Mouse (Mus musculus) testis, adult 2 months (tissue): ENCODE measurements around the gene Kif6. TPM values are rescaled to one million over a fixed set of nuclear protein-coding genes. Genes with fewer than 3 reads are reported as not detected.

Experiments used
- H3K27ac ChIP-seq: fragments of 200-500 bp; 2 replicates; pipeline ENCODE4 v1.5.1; 2012; ENCODE audit warnings: low read depth, low read length; ENCODE audit not compliant: control insufficient read depth, insufficient read depth
- H3K27me3 ChIP-seq: fragments of 200-500 bp; 2 replicates; pipeline ENCODE4 v1.6.1; 2012; ENCODE audit warnings: mild to moderate bottlenecking, low read length, moderate library complexity; ENCODE audit not compliant: control insufficient read depth, insufficient read depth
- H3K36me3 ChIP-seq: fragments of 200-500 bp; 2 replicates; pipeline ENCODE4 v1.6.1; 2012; ENCODE audit warnings: mild to moderate bottlenecking, low read length; ENCODE audit not compliant: control insufficient read depth, insufficient read depth
- H3K4me1 ChIP-seq: fragments of 200-500 bp; 2 replicates; pipeline ENCODE4 v1.6.1; 2012; ENCODE audit warnings: low read length; ENCODE audit not compliant: control insufficient read depth, insufficient read depth
- H3K4me3 ChIP-seq: fragments of 200-500 bp; 2 replicates; pipeline ENCODE4 v1.5.1; 2012; ENCODE audit warnings: low read depth, mild to moderate bottlenecking, low read length, moderate library complexity, mixed read lengths; ENCODE audit not compliant: control insufficient read depth
- CTCF ChIP-seq: fragments of 200-500 bp; IDR thresholded peaks from 2 replicates; pipeline ENCODE4 v1.5.1; 2012; ENCODE audit warnings: low read depth, mild to moderate bottlenecking, inconsistent platforms, low read length, moderate library complexity; ENCODE audit not compliant: control insufficient read depth, insufficient read depth, insufficient replicate concordance
- POLR2A ChIP-seq: fragments of 200-500 bp; IDR thresholded peaks from 2 replicates; pipeline ENCODE4 v1.6.1; 2012; ENCODE audit warnings: low read depth, mild to moderate bottlenecking, inconsistent platforms, low read length, moderate library complexity; ENCODE audit not compliant: control insufficient read depth
- polyA plus RNA-seq: library from polyadenylated mRNA; depleted of rRNA; stranded (reverse); fragments of >200 nt; gene quantifications from 2 replicates; pipeline ENCODE4 v1.2.3, GENCODE M21; 2012

The Kif6 gene
- polyA plus RNA-seq, 1 experiment: 5.8 TPM

DNA sequence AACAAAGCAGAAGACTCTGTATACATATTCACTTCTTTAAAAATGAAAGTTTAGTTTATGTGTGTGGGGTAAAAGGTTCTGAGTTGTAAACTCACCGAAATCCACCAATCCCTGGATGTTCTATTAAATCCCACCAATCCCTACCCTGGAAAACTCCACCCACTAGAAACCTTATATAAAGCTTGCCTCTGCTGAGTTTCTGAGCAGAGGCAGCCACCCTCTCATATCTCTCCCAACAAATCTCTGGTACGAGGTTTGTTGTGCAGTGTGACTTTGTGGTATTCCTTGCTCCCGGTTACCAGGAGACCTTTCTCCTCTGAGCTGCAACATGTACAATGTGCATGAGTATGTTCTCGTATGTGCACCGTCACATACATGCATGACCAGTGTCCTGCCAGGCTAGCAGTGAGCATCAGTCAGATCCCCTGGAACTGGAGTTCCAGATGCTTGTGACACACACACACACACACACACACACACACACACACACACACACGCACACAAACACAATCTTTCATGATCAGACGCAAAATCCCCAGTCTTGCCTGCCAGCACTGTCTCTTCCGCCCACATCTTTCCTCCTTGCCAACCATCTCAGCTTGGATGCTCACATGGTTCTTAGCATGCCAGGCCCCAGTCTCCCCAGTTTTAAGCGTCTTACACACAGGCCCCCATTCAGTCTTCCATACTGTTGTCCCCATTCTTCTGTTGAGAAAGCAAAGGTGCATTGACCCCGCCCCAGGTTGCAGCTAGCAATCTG is 245.3 kb downstream of the Kif6 start:
- H3K4me1 ChIP-seq: no peaks in the 10 kb centered on the region
- H3K4me3 ChIP-seq: no peak overlapping the region
- TF ChIP-seq CTCF (no peak), POLR2A (no peak)

DNA sequence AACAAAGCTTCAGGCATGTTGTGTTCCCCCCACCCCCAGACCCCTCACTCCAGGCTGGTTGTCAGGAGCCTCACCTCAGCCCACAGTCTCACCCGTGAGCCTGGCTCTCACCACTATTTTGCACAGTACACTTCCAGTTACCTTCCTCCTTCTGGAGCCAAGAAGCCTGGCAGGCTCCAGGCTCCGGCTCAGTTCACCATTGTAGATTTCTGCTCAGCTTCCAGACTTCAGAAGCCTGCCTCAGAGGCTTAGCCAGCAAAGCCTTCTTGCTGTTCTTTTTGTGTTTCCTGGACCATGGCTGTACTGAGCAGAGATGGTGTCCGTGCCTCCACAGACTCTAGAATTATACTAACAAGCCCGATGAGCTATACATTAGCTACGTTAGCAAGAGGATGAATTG is 248.7 kb downstream of the Kif6 start:
- no peaks in the 10 kb centered on the region for H3K27me3 ChIP-seq
- H3K4me1 ChIP-seq: no peaks in the 10 kb centered on the region
- TF ChIP-seq CTCF (no peak), POLR2A (no peak)
- H3K36me3 ChIP-seq: no peaks in the 10 kb centered on the region
- no peak overlapping the region for H3K4me3 ChIP-seq
- no peak overlapping the region for H3K27ac ChIP-seq

More for the DNA sequence above, 245.3 kb downstream of the Kif6 start:
- no peaks in the 10 kb centered on the region for H3K36me3 ChIP-seq
- no peaks in the 10 kb centered on the region for H3K27me3 ChIP-seq
- no peak overlapping the region for H3K27ac ChIP-seq

DNA sequence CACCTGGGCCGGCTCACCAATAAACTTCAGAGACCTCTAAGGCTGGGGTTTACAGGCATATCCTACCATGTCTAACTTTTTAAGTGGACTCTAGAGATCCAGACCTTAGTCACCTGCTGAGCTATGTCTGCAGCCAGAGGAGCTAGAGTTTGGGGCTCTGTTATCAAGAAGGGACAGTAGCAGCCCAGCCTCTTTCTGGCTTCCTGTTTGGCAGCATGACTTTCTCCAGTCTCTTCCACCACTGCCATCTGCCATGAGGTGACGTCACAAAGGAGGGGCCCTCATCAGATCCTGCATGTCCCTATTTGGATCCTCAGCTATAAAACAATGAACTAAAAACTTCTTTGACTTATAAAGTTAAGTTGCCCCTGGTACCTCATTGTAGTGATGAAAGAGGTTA is 250.7 kb downstream of the Kif6 start:
- no peaks in the 10 kb centered on the region for H3K36me3 ChIP-seq
- H3K27me3 ChIP-seq: no peaks in the 10 kb centered on the region

GRCm38 (mm10) chr17:49866653-49867215 is 251.8 kb downstream of the Kif6 start:
- Histone ChIP-seq H3K36me3 (no peaks in the 10 kb centered on the region), H3K4me1 (no peaks in the 10 kb centered on the region), H3K27ac (no peak overlapping the region), H3K27me3 (no peaks in the 10 kb centered on the region), H3K4me3 (no peak overlapping the region)
- no peak for TF ChIP-seq CTCF
- TF ChIP-seq POLR2A: no peak

More for the DNA sequence above, 250.7 kb downstream of the Kif6 start:
- Histone ChIP-seq H3K4me1 (no peaks in the 10 kb centered on the region), H3K27ac (no peak overlapping the region), H3K4me3 (no peak overlapping the region)
- TF ChIP-seq CTCF (no peak), POLR2A (no peak)

DNA sequence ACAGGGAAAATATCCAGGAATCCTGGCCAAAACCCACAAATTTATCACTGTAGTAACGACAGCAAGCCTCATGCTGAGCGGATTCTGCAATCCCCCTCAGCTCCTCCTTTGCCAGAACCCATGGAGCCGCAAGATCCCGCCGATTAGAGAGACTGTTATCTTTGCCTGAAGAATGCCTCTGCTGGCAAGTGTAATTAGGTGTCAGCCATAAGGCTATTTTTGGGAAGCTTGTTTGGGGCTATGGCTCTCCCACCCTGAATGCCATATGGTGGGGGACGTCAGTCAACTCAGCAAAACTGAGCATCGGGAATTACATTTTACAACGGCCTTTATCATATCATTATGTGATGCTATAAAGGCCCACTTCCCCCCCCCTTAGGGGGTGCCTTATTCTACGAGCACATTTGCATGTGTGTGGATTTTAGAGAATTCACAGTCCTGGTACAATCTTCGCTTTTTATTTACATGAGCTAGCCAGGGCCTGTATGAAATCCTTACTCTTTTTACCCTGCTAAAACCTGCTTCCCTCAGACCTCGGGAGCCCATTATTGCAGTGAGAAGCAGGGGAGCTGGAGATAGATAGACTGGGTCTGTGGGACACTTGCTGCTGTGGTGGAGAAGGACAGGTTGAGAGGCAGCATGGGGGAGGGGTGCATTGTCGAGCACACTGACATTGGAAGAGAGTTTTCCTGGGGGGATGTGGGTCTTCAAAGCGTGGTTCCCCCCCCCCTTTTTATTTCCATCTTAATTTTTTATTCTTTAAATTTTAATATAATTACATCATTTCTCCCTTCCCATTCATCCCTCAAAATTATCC is 252.6 kb downstream of the Kif6 start:
- no peak for TF ChIP-seq CTCF
- TF ChIP-seq POLR2A: no peak
- Histone ChIP-seq H3K36me3 (no peaks in the 10 kb centered on the region), H3K4me3 (no peak overlapping the region), H3K27ac (no peak overlapping the region), H3K27me3 (no peaks in the 10 kb centered on the region), H3K4me1 (no peaks in the 10 kb centered on the region)

GRCm38 (mm10) chr17:49869246-49869645 is 254.3 kb downstream of the Kif6 start:
- H3K4me1 ChIP-seq: no peaks in the 10 kb centered on the region
- no peak overlapping the region for H3K27ac ChIP-seq
- no peaks in the 10 kb centered on the region for H3K27me3 ChIP-seq
- H3K36me3 ChIP-seq: no peaks in the 10 kb centered on the region
- TF ChIP-seq POLR2A (no peak), CTCF (no peak)
- no peak overlapping the region for H3K4me3 ChIP-seq

DNA sequence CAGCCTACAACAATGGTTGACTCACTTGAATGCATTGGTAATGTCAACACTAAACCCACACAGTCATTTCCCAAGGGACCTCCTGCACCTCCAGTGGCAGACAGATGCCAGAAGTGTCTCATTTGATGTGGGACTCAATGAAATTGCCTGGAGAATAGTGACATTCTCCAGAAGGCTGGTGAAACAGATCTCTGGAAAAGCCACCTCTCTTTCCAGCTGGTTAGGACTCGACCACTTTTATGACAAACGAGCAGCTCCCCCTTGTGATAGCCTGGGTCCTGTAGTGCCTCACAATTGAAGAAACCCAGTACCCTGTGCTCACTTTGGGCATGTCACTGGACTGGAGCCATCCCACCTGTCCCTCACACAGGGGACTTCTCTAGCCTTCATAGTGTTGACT is 257.4 kb downstream of the Kif6 start:
- H3K4me3 ChIP-seq: no peak overlapping the region
- H3K4me1 ChIP-seq: no peaks in the 10 kb centered on the region
- TF ChIP-seq POLR2A (no peak), CTCF (no peak)
- H3K27ac ChIP-seq: no peak overlapping the region
- no peaks in the 10 kb centered on the region for H3K27me3 ChIP-seq
- H3K36me3 ChIP-seq: no peaks in the 10 kb centered on the region
